Mouse (Mus musculus): Measurements from ENCODE around the gene Vps33b.

The Vps33b gene

DNA sequence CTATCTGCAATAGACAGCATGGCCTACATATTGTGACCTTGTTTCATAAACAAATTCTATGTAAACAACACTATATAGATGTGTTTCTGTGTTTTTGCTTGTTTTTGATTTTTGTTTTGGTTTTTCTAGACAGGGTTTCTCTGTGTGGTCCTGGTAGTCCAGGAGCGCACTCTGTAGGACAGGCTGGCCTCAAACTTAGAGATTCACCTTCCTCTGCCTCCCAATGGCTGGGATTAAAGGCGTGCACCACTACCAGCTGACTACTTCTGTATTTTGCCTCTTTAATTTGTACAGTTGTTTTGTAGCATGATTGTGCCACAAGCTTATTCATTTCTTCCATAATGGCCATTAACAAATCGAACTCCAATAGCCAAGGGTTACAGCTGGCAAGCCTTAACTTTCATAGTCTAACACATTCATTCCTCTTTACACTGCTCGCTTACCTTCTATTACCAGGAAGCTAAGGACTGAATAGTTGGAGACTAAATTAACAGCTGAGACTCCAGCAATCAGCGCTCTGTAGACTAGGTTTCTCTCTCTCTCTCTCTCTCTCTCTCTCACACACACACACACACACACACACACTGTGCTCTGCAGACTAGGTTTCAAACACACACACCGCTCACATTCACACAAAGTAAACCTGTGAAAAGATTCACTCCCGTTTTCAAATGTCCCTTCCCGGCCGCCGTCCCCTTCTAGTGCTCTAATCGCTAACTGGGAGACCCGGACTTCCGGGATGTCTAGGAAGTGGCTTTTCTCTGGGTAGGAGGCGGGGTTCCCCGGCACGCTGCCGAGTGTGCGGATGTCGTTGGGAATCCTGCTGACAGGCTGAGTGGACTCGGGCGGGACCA is at the start of gene Vps33b:
TSS of gene Vps33b (plus strand) at position 753 of the 854 bp plus-strand sequence.
- in situ Hi-C loops (cut with MboI, MseI): no loop called here

DNA sequence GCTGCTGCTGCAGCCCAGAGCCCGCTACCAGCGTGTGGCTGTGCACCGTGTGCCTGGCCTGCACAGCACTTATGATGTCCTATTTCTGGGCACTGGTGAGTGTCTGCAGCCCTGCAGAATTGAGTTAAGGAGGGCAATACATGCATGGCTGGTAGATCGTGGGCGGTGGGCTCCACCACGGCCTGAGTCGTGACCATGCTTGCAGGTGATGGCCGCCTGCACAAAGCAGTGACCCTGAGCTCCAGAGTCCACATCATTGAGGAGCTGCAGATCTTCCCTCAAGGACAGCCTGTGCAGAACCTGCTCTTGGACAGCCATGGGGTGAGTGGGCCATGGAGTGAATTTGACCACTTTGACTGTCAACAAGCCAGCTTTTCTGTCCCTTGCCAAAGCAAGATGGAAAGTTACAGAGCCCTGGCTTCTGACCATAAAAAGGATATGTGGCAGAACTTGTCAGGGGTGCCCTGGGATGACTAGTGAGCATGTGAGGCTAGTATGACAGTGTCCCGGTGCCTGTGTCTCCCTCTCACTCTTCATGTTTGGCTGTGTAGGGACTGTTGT is 49.1 kb upstream of the Vps33b start:
- in situ Hi-C loops (cut with MboI, MseI): no loop called here

DNA sequence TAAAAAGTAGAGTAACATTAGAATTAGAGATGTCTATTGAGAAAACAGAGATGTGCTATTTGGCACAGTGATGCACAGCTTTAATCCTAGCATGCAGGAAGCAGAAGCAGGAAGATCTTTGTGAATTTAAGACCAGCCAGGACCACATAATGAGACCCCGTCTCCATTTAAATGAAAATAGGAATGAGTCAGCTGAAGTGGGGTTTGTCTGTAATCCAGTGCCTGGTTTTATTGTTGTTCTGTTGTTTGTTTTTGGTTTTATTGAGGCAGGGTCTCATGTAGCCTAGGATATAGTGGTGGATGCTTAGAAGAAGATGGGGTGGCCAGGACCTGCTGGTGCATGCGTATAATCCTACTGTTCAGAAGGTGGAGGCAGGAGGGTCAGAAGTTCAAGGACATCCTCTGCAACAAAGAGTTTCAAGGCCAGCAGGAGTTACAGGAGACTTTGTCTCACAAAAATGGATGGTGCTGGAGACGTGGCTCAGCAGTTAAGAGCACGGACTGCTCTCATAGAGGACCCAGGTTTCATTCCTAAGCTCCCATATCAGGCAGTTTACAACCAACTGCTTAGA is 48.2 kb upstream of the Vps33b start:
- in situ Hi-C loops (cut with MboI, MseI): no loop called here

DNA sequence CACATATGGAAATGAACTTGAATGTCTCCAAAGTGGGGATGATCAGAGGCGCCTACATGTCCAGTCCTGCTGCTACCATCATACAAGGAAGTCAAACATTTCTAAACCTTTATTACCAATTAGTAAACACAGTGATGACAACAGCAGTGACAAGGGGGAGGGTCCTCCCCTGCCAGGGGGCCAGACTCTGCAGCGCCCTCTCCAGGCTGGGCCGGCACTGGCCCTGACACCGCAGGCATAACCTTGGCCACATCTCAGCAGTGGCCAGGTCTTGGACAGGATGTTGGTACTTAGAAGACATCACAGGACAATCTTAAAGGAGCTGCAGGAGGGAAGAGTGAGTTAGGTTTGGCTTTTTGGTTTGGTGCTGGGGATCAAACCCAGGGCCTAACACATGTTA is 42.4 kb upstream of the Vps33b start:
- in situ Hi-C loops (cut with MboI, MseI): loop anchor here (25.0 kb wide), 1 partner anchor 1810 kb away; no protein-coding TSS in a partner anchor

DNA sequence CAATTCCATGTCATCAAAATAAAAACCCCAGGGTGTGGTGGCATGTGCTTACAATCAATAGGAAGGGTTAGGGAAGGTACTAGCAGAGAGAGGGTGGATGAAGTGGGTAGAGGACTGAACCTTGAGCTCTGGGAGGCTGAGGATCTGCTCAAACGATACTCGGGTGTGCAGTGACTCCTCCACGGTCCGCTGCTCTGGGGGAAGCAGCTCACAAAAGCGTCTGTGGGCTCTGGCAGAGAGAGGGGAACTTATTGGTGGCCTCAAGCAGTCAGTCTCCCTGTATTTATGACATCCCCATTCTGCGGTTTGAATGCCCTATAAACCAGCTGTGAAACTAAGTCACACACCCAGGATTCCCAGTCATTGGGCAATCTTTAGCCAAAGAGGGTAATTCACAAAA is 39.3 kb upstream of the Vps33b start:
- in situ Hi-C loops (cut with MboI, MseI): loop anchor here (25.0 kb wide), 1 partner anchor 1807 kb away; no protein-coding TSS in a partner anchor

DNA sequence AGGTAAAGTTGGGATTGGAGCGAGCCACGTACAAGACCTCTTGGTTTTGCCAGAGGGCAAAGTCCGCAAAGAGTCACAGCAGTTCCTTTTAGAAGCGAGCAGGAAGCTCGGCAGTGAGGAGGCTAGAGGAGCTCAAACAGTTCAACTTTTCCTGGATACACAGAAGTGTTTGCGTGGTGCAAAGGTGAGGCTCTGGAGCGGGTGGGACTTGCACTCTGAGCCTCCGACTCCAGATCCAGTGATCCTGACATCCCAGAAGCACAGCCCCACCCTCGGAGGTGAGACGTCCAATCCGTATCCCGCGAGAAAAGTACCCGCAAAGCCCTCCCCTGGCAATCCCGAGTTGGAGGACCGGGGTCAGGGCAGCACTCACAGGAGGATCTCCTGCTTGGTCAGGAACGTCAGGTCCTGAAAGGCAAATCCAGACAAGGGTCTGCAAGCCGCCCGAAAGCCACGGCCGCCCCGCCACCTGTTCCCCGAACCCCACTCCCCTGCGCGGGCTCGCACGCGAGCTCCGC is 37.4 kb upstream of the Vps33b start:
- in situ Hi-C loops (cut with MboI, MseI): loop anchor here (25.0 kb wide), 1 partner anchor 1805 kb away; no protein-coding TSS in a partner anchor

DNA sequence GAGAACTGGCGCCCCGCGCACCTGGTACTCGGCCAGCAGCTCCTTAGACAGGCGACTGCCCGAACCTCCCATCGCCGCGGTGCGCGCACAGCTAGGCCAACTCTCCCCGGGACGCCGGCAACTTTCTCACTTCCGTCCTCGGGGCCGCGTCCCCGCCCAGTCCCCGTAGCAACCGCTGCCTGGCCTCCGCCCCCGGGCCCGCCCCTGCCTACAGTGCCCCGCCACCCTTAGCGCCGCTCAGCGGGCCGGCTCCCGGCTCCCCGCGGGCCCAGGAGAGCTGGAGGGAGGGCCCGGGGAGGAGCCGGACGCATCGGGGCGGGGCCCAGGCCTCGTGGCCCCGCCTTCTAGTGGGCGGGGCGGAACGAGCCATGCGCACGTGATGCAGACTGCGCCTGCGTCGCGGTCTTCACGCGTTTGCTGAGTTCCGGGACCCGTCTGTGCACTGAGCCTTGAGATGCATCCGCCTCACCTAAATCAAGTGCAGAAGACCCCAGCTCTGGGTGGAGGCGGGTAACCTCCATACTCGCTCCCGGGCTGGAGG is 36.9 kb upstream of the Vps33b start, which contains the start of the genes Cib1 and Gdpgp1:
TSS of gene Cib1 (minus strand) at position 325 of the 541 bp plus-strand sequence.
TSS of gene Gdpgp1 (plus strand) at position 377 of the 541 bp plus-strand sequence.
- in situ Hi-C loops (cut with MboI, MseI): loop anchor here (25.0 kb wide), 1 partner anchor 1805 kb away; no protein-coding TSS in a partner anchor

DNA sequence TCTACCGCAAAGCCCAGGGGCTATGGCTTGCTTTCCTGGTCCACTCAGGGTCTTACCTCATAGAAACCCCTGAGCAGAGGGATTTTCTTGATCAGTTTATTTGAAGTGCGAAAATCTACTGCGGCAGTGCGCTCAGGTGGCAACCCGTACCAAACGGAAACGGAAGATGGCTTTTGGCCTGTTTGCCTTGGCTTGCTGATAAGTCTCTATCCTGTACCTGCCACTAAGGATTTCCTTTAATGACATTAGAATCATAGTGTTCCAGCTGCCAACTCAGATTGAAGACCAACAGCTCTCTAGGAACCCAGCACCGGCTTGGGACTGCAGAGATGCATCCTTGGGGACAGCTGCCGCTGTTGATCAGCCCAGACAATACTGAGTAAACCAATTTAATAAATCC is 35.6 kb upstream of the Vps33b start:
- in situ Hi-C loops (cut with MboI, MseI): loop anchor here (25.0 kb wide), 1 partner anchor 1804 kb away; no protein-coding TSS in a partner anchor

DNA sequence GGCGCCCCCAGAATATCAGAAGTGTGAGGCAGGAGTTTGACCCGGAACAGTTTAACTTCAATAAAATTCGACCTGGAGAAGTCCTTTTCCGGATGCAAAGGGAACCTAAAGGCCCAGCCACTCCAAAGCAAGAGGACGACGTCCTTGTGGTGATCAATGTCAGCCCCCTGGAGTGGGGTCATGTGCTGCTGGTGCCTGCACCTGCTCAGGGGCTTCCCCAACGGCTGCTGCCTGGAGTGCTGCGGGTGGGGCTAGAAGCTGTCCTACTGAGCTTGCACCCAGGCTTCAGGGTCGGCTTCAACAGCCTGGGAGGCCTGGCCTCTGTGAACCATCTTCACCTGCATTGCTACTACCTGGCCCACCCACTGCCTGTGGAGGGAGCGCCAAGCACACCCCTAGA is 30.9 kb upstream of the Vps33b start:
- in situ Hi-C loops (cut with MboI, MseI): loop anchor here (25.0 kb wide), 1 partner anchor 1799 kb away; no protein-coding TSS in a partner anchor

DNA sequence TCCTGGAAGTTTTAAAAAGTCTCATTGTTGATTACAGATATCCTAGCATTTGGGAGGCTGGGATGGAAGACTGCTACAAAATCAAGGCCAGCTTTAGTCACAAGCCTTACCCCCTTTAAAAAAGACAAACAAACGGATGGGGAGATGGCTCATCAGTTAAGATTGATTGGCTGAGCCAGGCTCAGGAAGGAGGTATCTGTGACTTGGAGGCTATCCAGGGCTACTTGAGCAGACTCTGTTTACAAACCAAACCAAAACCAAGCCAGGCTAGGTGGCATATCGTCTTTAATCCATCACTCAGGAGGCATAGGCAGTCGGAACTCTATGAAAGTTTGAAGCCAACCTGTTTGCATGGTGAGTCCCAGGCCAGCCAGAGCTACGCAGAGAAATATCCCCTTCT is 27.8 kb upstream of the Vps33b start:
- in situ Hi-C loops (cut with MboI, MseI): loop anchor here (25.0 kb wide), 1 partner anchor 1796 kb away; no protein-coding TSS in a partner anchor

DNA sequence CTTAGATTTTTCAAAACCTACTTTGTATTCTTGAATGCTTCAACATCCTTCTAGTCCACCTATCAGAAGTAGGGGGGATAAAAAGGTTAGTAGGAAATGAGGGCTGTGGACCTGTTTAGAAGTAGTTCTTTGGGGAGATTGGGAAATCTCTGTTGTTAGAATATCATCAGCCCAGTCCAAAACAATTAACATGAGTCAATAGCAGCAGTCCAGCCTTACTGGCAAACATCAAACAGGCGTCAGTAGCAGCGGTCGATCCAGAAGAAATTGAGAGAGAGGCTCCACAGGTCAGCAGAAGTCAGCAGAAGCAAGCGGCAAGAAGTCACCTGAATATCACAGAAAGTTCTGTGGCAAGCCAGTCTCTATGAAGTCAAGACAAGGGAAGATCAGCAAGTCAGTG is 24.6 kb upstream of the Vps33b start:
- in situ Hi-C loops (cut with MboI, MseI): loop anchor here (25.0 kb wide), 1 partner anchor 1792 kb away; no protein-coding TSS in a partner anchor

DNA sequence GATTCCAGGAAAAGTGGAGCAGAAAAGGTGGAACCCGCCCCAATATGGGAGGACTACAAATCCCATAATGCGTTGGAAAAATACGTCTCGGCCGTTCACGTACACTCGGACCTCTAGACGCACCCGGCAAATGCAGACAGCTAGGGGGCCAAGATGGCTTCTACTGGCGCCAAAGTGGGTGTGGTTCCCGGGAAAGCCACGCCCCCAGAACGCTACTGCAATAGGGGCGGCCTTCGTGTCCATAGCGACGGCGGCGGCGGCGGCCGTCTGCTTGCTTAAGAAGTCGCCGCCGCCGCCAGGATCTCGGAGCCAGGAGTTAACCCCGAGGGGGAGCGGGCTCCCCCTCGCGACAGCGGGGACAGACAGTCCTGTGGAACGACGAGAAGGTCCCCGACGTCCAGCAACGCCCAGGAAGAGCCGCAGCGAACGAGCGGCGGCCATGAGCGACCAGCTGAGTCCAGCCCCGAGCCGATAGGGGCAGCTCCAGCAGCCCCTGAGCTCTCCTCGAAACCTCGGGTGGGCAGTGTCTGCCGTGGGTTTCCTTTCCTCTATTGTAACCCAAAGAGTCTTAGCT is 23.2 kb upstream of the Vps33b start, which contains the start of gene Ttll13:
TSS of gene Ttll13 (plus strand) at position 229 of the 574 bp plus-strand sequence.
- in situ Hi-C loops (cut with MboI, MseI): loop anchor here (25.0 kb wide), 1 partner anchor 1791 kb away; no protein-coding TSS in a partner anchor

DNA sequence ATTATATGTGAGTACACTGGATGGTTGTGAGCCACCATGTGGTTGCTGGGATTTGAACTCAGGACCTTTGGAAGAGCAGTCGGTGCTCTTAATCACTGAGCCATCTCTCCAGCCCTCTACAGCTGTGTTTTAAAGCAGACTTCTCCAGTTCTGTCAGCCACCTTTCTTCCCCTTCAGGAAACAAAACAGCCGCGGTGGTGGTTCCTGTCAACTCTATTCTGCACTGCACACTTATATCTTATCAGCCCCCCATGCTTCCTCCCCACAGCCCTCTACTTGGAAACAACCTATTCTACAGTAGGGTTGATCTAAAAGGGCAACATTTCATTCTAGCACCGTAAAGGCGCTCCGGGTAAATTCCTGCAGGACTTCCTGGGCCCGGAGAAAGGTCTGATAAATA is 22.6 kb upstream of the Vps33b start:
- in situ Hi-C loops (cut with MboI, MseI): loop anchor here (25.0 kb wide), 1 partner anchor 1790 kb away; no protein-coding TSS in a partner anchor

DNA sequence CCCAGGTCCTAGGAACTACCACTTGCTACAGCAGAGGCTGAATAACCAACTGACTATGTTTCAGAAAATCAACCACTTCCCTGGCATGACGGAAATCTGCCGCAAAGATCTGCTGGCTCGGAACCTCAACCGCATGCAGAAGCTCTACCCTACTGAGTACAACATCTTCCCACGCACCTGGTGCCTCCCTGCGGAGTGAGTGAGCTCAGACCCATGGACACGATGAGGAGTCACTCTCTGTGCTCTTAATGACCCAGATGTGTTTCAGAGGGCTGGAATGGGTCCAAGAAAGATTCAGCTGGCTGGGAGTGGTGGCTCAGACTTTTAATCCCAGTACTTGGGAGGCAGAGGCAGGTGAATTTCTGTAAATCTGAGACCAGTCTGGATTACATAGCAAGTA is 17.0 kb upstream of the Vps33b start:
- in situ Hi-C loops (cut with MboI, MseI): no loop called here

DNA sequence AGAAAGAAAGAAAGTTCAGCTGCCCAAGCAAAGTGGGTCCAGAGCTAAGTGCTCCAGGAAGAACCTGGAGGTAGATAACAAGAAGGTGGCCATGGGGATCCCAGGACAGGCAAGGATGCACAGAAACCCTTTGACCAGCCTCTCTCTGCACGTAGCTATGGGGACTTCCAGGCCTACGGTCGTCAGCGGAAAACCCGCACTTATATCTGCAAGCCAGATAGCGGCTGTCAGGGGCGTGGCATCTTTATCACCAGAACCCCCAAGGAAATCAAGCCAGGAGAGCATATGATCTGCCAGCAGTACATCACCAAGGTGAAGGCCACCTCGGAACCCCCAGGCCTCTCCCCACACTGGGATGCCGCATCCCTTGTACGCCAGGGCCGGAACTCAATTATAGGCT is 16.6 kb upstream of the Vps33b start:
- in situ Hi-C loops (cut with MboI, MseI): no loop called here

DNA sequence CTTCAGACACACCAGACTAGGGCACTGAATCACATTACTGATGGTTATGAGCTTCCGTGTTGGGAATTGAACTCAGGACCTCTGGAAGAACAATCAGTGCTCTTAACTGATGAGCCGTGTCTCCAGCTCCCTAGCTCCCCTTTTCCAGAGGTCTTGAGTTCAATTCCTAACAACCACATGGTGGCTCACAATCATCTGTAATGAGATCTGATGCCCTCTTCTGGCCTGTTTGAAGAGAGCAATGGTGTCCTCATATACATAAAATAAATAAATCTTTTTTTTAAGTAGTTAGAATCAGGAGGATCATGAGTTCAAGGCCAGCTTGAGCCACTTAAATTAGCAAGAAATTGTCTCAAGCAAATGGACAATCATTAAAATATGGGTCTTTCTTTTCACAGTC is 13.5 kb upstream of the Vps33b start:
- in situ Hi-C loops (cut with MboI, MseI): no loop called here

DNA sequence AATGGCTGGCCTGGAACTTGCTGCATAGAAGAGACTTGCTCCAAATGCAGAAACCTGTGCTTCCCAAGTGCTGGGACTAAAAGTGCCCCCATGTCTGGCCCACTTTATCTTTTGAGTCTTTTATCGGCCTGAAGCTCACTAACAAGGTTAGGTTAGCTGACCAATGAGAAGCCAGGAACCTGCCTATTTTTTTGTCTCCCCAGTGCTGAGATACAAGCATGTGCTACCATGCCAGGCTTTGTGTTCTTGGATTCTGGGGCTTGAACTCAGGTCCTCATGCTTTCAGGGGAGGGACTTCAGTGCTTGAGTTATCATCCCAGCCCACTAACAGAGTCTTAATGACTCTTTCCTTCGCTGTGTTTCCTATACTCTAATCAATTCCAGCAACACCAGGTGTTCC is 11.7 kb upstream of the Vps33b start:
- in situ Hi-C loops (cut with MboI, MseI): no loop called here

DNA sequence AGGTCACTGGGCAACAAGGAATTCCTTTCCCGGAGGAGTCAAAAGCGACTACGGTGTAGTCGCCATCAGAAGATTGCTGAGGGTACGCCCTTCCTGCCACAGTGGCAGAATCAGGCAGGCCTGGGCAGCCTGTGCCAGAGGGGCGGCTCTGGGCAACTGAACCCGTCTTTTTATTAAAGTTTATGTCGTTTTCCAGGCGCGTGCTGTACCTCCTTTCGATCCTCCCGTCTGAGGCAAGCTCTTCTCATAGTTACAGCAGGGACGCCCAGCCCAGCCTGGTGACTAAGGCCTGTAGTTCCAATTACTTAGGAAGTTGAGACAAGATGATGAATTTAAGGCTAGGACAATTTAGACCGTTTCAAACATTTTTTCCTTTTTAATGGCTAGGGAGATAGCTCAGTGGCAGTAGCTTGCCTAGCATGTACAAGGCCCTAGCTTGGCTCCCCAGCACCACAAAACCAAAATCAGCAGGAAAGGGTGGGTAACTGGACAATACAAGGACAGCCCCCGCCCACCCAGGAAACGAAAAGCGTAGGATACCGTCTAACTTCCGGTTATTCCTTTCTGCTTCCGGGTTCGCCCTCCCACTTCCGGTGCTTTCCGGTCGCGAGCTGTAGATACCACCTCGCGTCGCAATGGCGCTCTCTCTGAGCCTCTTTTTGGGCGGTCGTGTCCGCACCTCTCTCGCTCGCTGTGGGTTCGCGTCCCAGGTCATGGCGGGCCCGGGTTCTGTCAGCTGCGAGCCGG is 8.7 kb upstream of the Vps33b start, which contains the start of gene Ngrn:
TSS of gene Ngrn (plus strand) at position 591 of the 747 bp plus-strand sequence.
- in situ Hi-C loops (cut with MboI, MseI): no loop called here

DNA sequence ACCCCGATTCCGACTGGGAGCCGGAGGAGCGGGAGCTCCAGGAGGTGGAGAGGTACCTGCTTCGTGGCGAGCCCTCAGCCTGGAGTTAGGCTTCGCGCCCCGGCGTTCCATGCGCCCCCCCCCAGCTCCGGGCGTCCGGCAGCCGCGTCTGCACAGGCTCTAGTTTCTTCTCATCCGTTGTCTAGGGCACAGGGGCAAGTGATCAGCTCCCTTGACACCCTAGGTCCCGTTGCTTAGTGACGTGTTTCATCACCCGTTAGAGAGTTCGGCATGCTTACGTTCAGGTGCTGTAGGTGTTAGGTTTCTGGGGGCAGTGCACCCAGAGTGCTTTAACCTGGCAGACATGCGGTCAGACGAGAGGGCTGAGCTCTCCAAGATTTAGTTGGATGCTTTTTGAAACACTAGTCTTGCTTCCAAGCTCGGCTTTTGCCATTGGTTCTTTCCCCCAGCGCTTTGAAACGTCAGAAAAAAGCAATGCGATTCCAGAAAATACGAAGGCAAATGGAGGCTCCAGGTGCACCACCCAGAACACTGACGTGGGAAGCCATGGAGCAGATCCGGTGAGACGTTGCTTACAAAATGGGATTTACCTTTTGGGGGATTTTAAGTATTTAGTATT is 8.0 kb upstream of the Vps33b start:
- in situ Hi-C loops (cut with MboI, MseI): no loop called here

DNA sequence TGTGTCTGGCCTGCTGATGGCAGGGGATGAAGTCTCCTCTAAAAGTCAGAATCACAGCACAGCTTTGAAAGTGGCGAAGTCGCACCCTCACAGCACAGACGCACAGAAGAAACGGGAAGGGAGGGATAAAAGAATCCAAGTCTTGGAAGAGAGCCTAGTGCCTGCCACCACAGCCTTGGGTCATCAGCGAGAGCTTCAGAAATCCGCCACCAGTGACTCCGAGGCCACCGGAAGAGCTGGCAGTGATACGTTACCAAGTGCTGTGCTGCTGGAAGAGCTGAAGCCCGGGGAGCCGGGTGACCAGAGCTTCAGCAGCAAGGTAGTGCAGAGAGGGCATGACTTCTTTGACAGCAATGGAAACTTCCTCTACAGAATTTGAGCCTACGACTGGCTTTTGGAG is 4.8 kb upstream of the Vps33b start:
- in situ Hi-C loops (cut with MboI, MseI): no loop called here
